Mouse (Mus musculus) spleen, postnatal 14 days (tissue): ENCODE measurements around the gene Rbmxl2.

Experiments
- DNase-seq, 2 experiments: peaks; one replicate each; pipeline ENCODE4 v3.0.0; 2021 to 2022; ENCODE audit warnings: low spot score in 2 of 2

Rbmxl2 gene

GRCm38 (mm10) chr7:107209204-107209860 is at the start of gene Rbmxl2:
Rbmxl2 (plus strand) TSS chr7:107209445.
- no peak for DNase-seq

GRCm38 (mm10) chr7:107166690-107167089 is 42.6 kb upstream of the Rbmxl2 start, which contains the start of gene Nlrp14:
Nlrp14 (plus strand) TSS chr7:107166990.
- no peak for DNase-seq

- DNase-seq = no peak
These were observed 28.8 kb upstream of the Rbmxl2 start for GRCm38 (mm10) chr7:107180406-107180805.

- DNase-seq = no peak
These were observed 7.4 kb upstream of the Rbmxl2 start for GRCm38 (mm10) chr7:107201817-107202216.

GRCm38 (mm10) chr7:107207843-107208242 is 1.4 kb upstream of the Rbmxl2 start:
- DNase-seq = no peak

GRCm38 (mm10) chr7:107210126-107210576 is 906 bp downstream of the Rbmxl2 start:
- no peak for DNase-seq

GRCm38 (mm10) chr7:107215723-107216122 is 6.5 kb downstream of the Rbmxl2 start:
- no peak for DNase-seq

GRCm38 (mm10) chr7:107216845-107217244 is 7.6 kb downstream of the Rbmxl2 start:
- DNase-seq = no peak

GRCm38 (mm10) chr7:107236854-107237253 is 27.6 kb downstream of the Rbmxl2 start:
- no peak for DNase-seq

GRCm38 (mm10) chr7:107237498-107237897 is 28.3 kb downstream of the Rbmxl2 start:
- DNase-seq = no peak

GRCm38 (mm10) chr7:107241371-107241883 is 32.2 kb downstream of the Rbmxl2 start:
- no peak for DNase-seq

GRCm38 (mm10) chr7:107250211-107250985 is 41.2 kb downstream of the Rbmxl2 start:
- no peak for DNase-seq

- no peak for DNase-seq
These were observed 44.1 kb downstream of the Rbmxl2 start for GRCm38 (mm10) chr7:107253355-107253754.

GRCm38 (mm10) chr7:107259936-107260335 is 50.7 kb downstream of the Rbmxl2 start:
- no peak for DNase-seq
